Mouse (Mus musculus): Measurements from ENCODE around the gene Npy5r. TPM values are rescaled to one million over a fixed set of nuclear protein-coding genes. Genes with fewer than 3 reads are reported as not detected.

Npy5r gene
- total RNA-seq (2021), result not detected
- long read RNA-seq, experiment 1, result 0 reads
- long read RNA-seq, experiment 2, result 0 reads

- DNase-seq (ENCODE audit: low spot score), result no peak
Observed at GRCm38 (mm10) chr8:66687511-66688329, at the start of gene Npy5r. TSS of gene Npy5r (minus strand) at chr8:66688128.

GRCm38 (mm10) chr8:66731957-66732356 lies 44.0 kb upstream of the Npy5r start:
- DNase-seq (ENCODE audit: low spot score), result no peak

DNA sequence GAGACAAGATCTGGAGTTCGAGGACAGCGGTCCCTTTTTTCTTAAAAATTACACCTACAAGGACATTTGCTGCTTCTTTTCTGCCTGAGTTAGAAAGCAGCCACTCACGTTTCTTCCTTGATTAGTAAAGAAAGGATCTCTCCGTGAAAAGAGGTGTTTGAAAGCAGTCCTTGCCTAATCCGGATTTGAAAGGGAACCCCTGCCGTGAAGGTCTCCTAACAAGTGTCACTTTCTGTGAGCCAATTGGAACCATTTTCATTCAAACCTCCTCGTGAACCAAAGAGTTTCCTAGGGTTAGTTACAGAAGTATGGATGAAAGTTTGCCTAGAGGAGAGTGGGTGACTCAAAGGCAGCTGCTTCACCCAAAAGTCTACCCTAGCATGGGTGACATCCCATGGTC lies 41.5 kb upstream of the Npy5r start:
- DNase-seq (ENCODE audit: low spot score), result no peak

GRCm38 (mm10) chr8:66722835-66723234 lies 34.9 kb upstream of the Npy5r start:
- no peak for DNase-seq (ENCODE audit: low spot score)

GRCm38 (mm10) chr8:66714324-66714975 lies 26.5 kb upstream of the Npy5r start:
- DNase-seq (ENCODE audit: low spot score), result no peak

DNA sequence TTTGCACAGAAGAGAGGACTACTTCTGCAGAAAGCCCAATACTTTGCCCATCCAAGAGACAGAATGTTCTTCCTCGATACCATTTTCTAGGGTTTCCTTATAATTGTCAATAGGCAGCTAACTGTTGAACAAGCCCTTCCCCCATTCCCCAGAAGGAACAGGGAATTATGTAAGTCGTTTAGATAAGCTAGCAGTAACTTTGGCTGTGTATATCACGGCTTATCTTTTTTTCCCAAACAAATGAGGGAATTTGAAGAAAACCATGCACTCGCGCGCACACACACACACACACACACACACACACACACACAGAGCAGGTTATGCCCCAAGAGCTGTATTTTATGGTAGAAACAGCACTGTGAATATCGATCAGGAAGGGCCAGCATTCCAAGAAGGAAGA lies 10.9 kb upstream of the Npy5r start:
- no peak for DNase-seq (ENCODE audit: low spot score)

DNA sequence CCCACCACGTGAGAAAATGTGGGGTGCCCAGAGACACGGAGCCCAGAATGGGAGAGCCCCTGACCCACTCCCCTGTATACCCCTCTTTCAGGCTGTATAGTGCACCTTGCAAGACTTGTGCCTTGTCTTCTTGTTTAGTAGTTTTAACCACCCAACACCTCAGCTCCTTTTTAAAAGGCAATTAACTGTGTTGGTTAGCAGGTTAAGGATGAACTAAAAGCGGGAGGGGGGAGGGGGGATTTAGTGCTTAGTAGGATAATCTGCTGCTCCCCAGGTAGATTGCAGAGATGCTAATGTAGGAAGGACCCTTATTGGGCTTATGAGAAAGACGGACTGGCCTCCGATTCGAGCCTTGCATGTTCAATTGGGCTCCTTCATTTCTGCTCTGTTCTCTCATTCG lies 10.1 kb upstream of the Npy5r start:
- DNase-seq (ENCODE audit: low spot score), result no peak

DNA sequence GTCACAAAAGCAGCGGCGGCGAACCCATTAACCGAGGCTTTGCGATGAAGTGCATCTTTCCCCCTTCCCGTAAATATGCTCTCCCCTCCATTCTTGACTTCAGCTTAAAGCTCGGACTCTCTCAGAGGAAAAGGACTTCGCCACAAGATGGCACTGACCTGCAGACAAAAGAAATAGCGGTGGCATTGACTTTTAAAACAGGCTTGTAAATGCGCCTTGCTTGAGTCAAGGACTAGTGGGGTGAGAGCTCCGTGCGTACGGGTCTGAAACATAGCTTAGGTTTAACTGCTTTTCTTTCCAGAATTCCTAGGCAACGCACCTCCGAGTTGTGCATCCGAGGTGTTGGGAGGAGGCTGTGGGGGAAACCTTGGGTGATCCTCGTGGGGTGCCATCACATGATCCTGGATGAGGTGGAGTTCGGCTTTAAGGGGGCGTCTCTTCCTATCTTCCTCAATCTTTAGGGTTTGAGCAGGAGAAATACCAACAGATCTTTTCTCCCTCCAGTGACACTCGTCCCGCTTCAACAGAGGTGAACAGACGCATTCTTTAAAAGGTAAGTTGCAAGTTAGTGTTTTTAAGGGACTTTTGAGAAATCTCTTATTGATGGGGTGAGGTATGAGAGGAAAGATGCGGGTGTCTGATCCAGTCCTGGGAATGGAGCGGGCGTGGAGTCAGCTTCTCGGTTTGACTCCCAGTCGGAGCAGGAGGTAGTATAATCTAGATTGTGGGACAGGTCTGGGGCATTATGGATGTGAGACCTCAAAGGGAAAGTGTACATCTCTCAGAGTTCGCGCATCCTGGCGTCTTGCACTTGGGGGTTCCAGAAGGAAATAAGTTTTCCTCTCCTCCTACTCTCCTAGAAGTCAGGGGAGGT lies 9.3 kb upstream of the Npy5r start, which contains the start of gene Npy1r:
Npy1r (plus strand) TSS at position 223 of the 874 bp plus-strand sequence.
- peak; percentile 13 for DNase-seq (ENCODE audit: low spot score)

GRCm38 (mm10) chr8:66690402-66690801 lies 2.5 kb upstream of the Npy5r start:
- DNase-seq (ENCODE audit: low spot score), result no peak

DNA sequence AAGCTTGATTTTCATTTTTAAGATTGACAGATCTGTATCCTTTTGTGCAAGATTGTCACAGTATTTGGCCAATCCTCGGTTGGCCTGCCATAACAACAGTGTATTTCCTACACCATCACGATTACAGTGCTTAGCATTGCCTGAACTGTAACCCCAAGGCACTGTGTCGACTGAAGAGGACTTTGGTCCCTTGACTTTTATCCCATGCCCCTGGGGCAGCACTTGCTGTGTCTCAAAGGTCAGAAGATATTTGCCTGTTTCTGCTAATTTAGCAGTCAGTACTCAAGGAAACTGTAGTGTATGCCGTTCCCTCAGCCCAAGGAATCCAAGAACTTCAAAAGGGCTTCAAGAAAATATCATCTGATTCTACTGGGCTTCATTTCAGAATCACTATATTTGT lies 871 bp upstream of the Npy5r start:
- no peak for DNase-seq (ENCODE audit: low spot score)

- no peak for DNase-seq (ENCODE audit: low spot score)
Observed at GRCm38 (mm10) chr8:66688395-66688794, 467 bp upstream of the Npy5r start.

GRCm38 (mm10) chr8:66681261-66681660 lies 6.7 kb downstream of the Npy5r start:
- DNase-seq (ENCODE audit: low spot score), result no peak

- DNase-seq (ENCODE audit: low spot score), result peak; percentile 10
Observed at GRCm38 (mm10) chr8:66630721-66631120, 57.2 kb downstream of the Npy5r start.

Other genes with a start within 250 kb of the Npy5r start
- 1 to 10 TPM; 4.5 to 5.0 TPM for gene Tma16, start 201.6 kb downstream of the Npy5r start, total RNA-seq (2021)
- not detected for gene Tktl2, start 176.4 kb downstream of the Npy5r start, total RNA-seq (2021)
- 1 to 10 TPM; 2.3 to 3.9 TPM for gene Npy1r, start 9.1 kb upstream of the Npy5r start, total RNA-seq (2021)
- 1 to 10 TPM; 4.5 to 4.9 TPM for gene Naf1, start 172.1 kb upstream of the Npy5r start, total RNA-seq (2021)

All from gastrocnemius, adult 18-20 months (tissue).